In the genomic region with DNA sequence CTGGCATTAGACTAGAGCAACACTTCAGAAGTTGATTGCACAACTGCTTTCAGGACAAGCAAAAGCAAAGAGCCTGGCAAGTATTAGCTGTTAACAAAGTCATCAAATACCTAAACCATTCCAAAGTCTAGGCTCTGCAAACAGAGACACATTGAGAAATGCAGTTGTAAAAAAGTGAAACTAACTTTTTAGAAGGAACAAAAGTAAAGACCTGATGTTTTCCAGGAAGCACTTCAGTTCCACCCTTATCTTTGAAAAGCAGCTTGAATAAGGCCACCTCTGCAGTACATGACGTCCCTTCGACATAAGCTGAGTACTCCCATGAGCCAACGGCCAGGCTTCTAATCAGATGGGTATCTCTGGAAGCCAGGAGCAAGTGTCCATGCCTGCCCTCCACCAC, we compare ENCODE assay signal across 12 mouse cellular contexts. TPM values are rescaled to one million over a fixed set of nuclear protein-coding genes. Genes with fewer than 3 reads are reported as not detected.
DNase-seq lines count a peak whose midpoint lies in the region; ATAC-seq and TF ChIP-seq lines count a peak whose summit lies in the region.
"Had no signal": no experiment of that assay in that cellular context is flagged by ENCODE, and none has a peak within 500 bp of the region (broad histone marks: within the 10 kb centered on the region; RNA-seq: fewer than 3 reads in every experiment).

No protein-coding gene starts in this region.

- peaks cover 58% of the 10 kb centered on the region for H3K4me1 ChIP-seq in G1E (ENCODE audit: insufficient read depth, low read depth, low read length)
- H3K4me1 ChIP-seq in liver, embryonic 12.5 days, result peaks cover 45% of the 10 kb centered on the region
- peaks cover 12% of the 10 kb centered on the region for H3K4me1 ChIP-seq in megakaryocyte, embryonic 14.5 days

- H3K36me3 ChIP-seq in G1E (replicated peaks), result no peaks in the 10 kb centered on the region
- no peaks in the 10 kb centered on the region for H3K36me3 ChIP-seq in liver, embryonic 12.5 days
- no peaks in the 10 kb centered on the region for H3K36me3 ChIP-seq in megakaryocyte, embryonic 14.5 days (replicated peaks; ENCODE audit: low read length)

- 2% methylated on average over 3 of the region's 3 CpGs for WGBS in liver, embryonic 12.5 days (ENCODE audit: insufficient replicate concordance)

- peak overlapping the region; percentile 66 for H3K9ac ChIP-seq in liver, embryonic 12.5 days

- no peaks in the 10 kb centered on the region for H3K27me3 ChIP-seq in G1E (ENCODE audit: insufficient read depth, low read length)
- no peaks in the 10 kb centered on the region for H3K27me3 ChIP-seq in liver, embryonic 12.5 days (replicated peaks)
- no peaks in the 10 kb centered on the region for H3K27me3 ChIP-seq in megakaryocyte, embryonic 14.5 days (replicated peaks)

- H3K9me3 ChIP-seq in G1E (replicated peaks), result no peaks in the 10 kb centered on the region
- H3K9me3 ChIP-seq in liver, embryonic 12.5 days (replicated peaks), result no peaks in the 10 kb centered on the region
- H3K9me3 ChIP-seq in megakaryocyte, embryonic 14.5 days, result no peaks in the 10 kb centered on the region

- no peak for TF ChIP-seq CTCF in G1E (IDR thresholded peaks at IDR 0.05; ENCODE audit: low read depth, low read length)

- peak overlapping the region; percentile 98 for H3K27ac ChIP-seq in liver, embryonic 12.5 days

- peak overlapping the region; percentile 66 for H3K4me2 ChIP-seq in liver, embryonic 12.5 days

- peak; percentile 53 for DNase-seq in G1E (ENCODE audit: low spot score)
- DNase-seq in c-Kit-positive CD71-negative TER-119-negative erythroid progenitor cells, embryonic 14.5 days (ENCODE audit: low read depth), result peak; percentile 49
- DNase-seq in adrenal gland, postnatal 4 days (ENCODE audit: low spot score in 2 of 2), result no peak
- DNase-seq in left cerebral cortex, adult 9 months (ENCODE audit: low spot score in 2 of 2), result no peak
- no peak for DNase-seq in MN1 (ENCODE audit: low spot score)
- DNase-seq in gastrocnemius, postnatal 4 days (ENCODE audit: low spot score in 2 of 2), result no peak
- DNase-seq: thymus, adult 2 months had no signal

- H3K4me3 ChIP-seq in G1E (ENCODE audit: low read depth, low read length), result peak overlapping the region; percentile 16; the same call in 1 of the 2 replicates
- H3K4me3 ChIP-seq in liver, embryonic 12.5 days, result peak overlapping the region; percentile 51
- H3K4me3 ChIP-seq in megakaryocyte, embryonic 14.5 days (replicated peaks), result peak overlapping the region; percentile 80

- ATAC-seq in G1E (ENCODE audit: extremely low read depth, insufficient number of reproducible peaks, low FRiP score, poor library complexity, severe bottlenecking), result peak; percentile 88
- peak; percentile 97 for ATAC-seq in liver, embryonic 12.5 days
- ATAC-seq: hindbrain, embryonic 16.5 days had no signal

RNA-seq across cellular contexts. Expression of a gene that starts 0.3 kb away (rescaled TPM):
- total RNA-seq in G1E (2014; fragmentation: Nextera tagmentation), result 12.6 and 17.6 TPM in 2 replicates
- total RNA-seq in G1E (2017), result 6.9 and 7.1 TPM in 2 replicates
- 0.08 TPM in 1 of 2 replicates, not detected in the other for polyA plus RNA-seq in G1E (2012)
- 0.08 and 0.17 TPM in 2 replicates for polyA plus RNA-seq in liver, embryonic 12.5 days (2016; fragmentation: Nextera tagmentation; extraction: Ambion mirVana)
- not detected in 2 replicates for polyA plus RNA-seq in megakaryocyte, embryonic 14.5 days (2012; ENCODE audit: insufficient read depth, low replicate concordance)
- not detected for total RNA-seq in adrenal gland, postnatal 4 days (2021)
- not detected for total RNA-seq in gastrocnemius, postnatal 4 days (2021)
- total RNA-seq: left cerebral cortex, postnatal 10 days; monocyte, adult 5-6 weeks had no signal
- polyA plus RNA-seq: hindbrain, embryonic 16.5 days had no signal

RNA-seq across cellular contexts. Expression of a gene that starts 4.4 kb away (rescaled TPM):
- total RNA-seq in G1E (2014; fragmentation: Nextera tagmentation), result 630 and 645 TPM in 2 replicates
- 110 and 118 TPM in 2 replicates for total RNA-seq in G1E (2017)
- 9.5 and 12.7 TPM in 2 replicates for polyA plus RNA-seq in G1E (2012)
- 216 and 219 TPM in 2 replicates for polyA plus RNA-seq in liver, embryonic 12.5 days (2016; fragmentation: Nextera tagmentation; extraction: Ambion mirVana)
- polyA plus RNA-seq in megakaryocyte, embryonic 14.5 days (2012; ENCODE audit: insufficient read depth, low replicate concordance), result not detected in 2 replicates
- total RNA-seq in adrenal gland, postnatal 4 days (2021), result 10 to 100 TPM in 1 of 2 experiments, 1 to 10 TPM in 1; 3.7 to 11.7 TPM
- under 1 TPM in 1 of 2 experiments, not detected in 1; 0.65 TPM for total RNA-seq in gastrocnemius, postnatal 4 days (2021)
- total RNA-seq: left cerebral cortex, postnatal 10 days; monocyte, adult 5-6 weeks had no signal
- polyA plus RNA-seq: thymus, adult 2 months had no signal

Comparison
In these comparisons a context has a peak if more than half of its experiments do, and no peak if none do; other contexts are left out.
1. DNase-seq: peak in G1E (single experiment) and c-Kit-positive CD71-negative TER-119-negative erythroid progenitor cells, embryonic 14.5 days (single experiment); none in adrenal gland, postnatal 4 days (0 of 2), left cerebral cortex, adult 9 months (0 of 2), MN1 (single experiment) and gastrocnemius, postnatal 4 days (0 of 2).
2. H3K4me3 ChIP-seq: peak in every context shown above with its lines; median percentile 80 in megakaryocyte, embryonic 14.5 days; 51 in liver, embryonic 12.5 days; 16 in G1E.
3. RNA of a gene that starts 0.3 kb away (total RNA-seq): 6.9 to 17.6 TPM in G1E; not detected in adrenal gland, postnatal 4 days and not detected in gastrocnemius, postnatal 4 days; every median in the first group is over 4 times any median in the second.
4. RNA of a gene that starts 4.4 kb away (total RNA-seq): 110 to 645 TPM in G1E; 3.7 to 11.7 TPM in adrenal gland, postnatal 4 days and 0.65 TPM in gastrocnemius, postnatal 4 days; every median in the first group is over 4 times any median in the second.